Mouse (Mus musculus): Measurements from ENCODE around the gene Zfp276.

DNA sequence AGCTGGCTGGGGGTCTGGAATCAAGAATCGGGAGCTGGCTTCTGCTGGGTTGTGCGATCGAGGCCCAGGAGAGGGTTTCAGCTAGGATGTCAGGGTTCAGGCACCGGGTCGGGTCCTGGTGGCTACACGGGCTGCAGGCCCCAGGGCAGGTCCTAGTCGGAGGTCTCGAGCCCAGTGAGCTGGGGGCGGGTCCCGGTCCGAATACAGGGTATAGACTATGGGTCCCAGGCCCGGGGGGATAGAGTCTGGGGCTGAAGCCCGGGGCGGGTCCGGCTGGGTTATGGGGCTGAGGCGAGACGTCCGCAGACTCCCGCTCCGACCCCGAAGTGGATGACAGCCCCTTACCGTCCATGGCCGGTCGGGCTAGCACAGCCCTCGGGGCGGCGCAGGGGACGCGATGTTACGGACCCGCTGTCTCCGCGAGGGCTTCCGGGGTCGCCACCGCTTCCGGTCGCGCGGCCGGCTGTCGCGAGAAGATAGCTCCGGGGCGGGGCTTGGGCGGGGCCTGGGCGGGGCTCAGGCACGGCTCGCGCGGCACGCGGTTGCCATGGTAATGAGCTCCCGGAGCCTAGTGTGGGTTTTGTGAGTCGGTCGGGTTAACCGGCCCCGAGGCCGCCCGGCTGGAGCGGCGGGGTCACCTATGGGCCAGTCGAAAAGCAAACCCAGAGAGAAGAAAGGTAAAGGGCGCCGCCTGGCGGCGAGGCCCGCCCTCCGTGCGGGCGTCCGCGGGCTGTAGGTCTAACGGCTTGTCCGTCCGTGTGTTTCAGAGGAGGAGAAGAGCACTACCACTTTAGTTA lies 41.5 kb upstream of the Zfp276 start, which contains the start of the genes Chmp1a and Spata33:
- peak; percentile 42; the same call in 1 of the 2 replicates for TF ChIP-seq EP300 (IDR thresholded peaks at IDR 0.05; ENCODE audit: low read depth)
- peak; percentile 73 for TF ChIP-seq CTCF (IDR thresholded peaks at IDR 0.05; ENCODE audit: low read depth)

Measured in liver, postnatal 0 days (tissue).